Mouse (Mus musculus): ENCODE measurements around the gene Gm3336.

DNA sequence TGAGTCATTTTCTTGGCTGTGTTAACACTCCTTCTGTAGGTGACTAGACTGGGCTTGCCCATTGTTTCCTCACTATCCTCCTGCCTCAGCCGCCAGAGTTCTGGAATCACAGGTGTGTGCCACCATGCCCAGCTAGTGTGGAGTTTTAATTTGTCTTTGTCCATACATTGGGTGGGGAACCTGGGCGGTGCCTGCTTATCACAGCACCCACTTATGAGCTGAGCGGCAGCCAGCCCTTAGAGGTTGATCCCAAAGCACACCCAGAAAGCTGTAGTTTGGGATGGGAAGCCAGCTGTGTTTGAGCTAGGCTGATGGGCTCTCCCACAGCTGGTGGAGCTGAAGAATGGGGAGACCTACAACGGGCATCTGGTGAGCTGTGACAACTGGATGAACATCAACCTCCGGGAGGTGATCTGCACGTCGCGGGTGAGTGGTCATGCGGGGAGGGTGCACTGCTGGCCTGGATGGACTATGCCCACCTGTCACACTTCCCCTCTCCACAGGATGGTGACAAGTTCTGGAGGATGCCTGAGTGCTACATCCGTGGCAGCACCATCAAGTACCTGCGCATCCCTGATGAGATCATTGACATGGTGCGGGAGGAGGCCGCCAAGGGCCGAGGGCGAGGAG lies 40.8 kb upstream of the Gm3336 start:
- TF ChIP-seq GATA1 (IDR thresholded peaks at IDR 0.05; ENCODE audit: low read length) (no peak), TAL1 (IDR thresholded peaks at IDR 0.05; ENCODE audit: low read length) (no peak)

Measured in erythroblast, embryonic 14.5 days (primary cell).